Mouse (Mus musculus) heart, embryonic 16.5 days (tissue): ENCODE measurements at regions not wholly inside any gene's neighbourhood (a gene's known extent, or its start where the extent isn't known, plus 50 kb on each side); places are given as distances from the start of the nearest gene placed in this dataset.

Source experiments
- ATAC-seq: fragments of 200-750 bp; cut with Nextera tagmentation; replicated peaks from 2 replicates; pipeline ENCODE4 v1.8.0; 2017; ENCODE audit warnings: moderate number of reproducible peaks; ENCODE audit not compliant: insufficient read depth, low FRiP score; ENCODE audit errors: extremely low read depth
- H3K27ac ChIP-seq: fragments of 300-500 bp; sonication (generic); 2 replicates; pipeline ENCODE4 v1.5.1; 2014; ENCODE audit warnings: mild to moderate bottlenecking, low read length, control low read depth, moderate library complexity
- H3K27me3 ChIP-seq: fragments of 300-500 bp; sonication (generic); 2 replicates; pipeline ENCODE4 v1.6.1; 2014; ENCODE audit warnings: low read length, mixed read lengths; ENCODE audit not compliant: control insufficient read depth, insufficient read depth
- H3K36me3 ChIP-seq: fragments of 300-500 bp; sonication (generic); 2 replicates; pipeline ENCODE4 v1.6.1; 2014; ENCODE audit not compliant: control insufficient read depth, insufficient read depth
- H3K4me1 ChIP-seq: fragments of 300-500 bp; sonication (generic); 2 replicates; pipeline ENCODE4 v1.6.1; 2014; ENCODE audit warnings: low read length, mixed read lengths; ENCODE audit not compliant: control insufficient read depth, insufficient read depth
- H3K4me2 ChIP-seq: fragments of 300-500 bp; sonication (generic); 2 replicates; pipeline ENCODE4 v1.6.1; 2014; ENCODE audit warnings: low read depth, mild to moderate bottlenecking, control low read depth, low read length
- H3K4me3 ChIP-seq: fragments of 300-500 bp; sonication (generic); 2 replicates; pipeline ENCODE4 v1.5.1; 2014; ENCODE audit warnings: mild to moderate bottlenecking, control low read depth, low read length
- H3K9ac ChIP-seq: fragments of 300-500 bp; sonication (generic); 2 replicates; pipeline ENCODE4 v1.6.1; 2014; ENCODE audit warnings: low read length, control low read depth
- H3K9me3 ChIP-seq: fragments of 300-500 bp; sonication (generic); replicated peaks from 2 replicates; pipeline ENCODE4 v1.6.1; 2016; ENCODE audit warnings: low read length; ENCODE audit not compliant: control insufficient read depth
- WGBS: fragments of 180-500 bp; shearing (Covaris S2); extraction: QIAGEN DNeasy Blood & Tissue Kit; methylation state at CpG from one replicate; pipeline ENCODE4 v1.1.7; 2014; 5-methylcytosine and 5-hydroxymethylcytosine counted together

DNA sequence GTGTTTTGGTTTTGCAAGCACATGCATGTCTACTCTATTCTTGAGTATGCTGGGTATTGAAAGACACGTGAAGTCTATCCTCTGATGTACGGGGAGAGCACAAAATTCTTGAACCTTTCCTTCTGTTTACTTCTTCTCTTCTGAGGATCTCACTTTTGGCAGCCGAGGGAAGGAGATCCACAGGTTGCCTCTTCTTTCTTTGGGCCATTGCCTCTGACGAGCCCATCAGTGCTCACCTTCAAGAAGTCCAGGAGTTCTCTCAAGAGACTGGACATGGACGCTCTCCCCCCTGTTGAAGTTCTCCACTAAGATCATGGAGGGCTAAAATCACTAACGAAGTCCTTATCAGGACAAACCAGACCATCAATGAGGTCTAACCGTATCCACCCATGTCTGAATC, 318.8 kb downstream of the Cd83 start:
- WGBS = 91% methylated on average over 7 of the region's 7 CpGs
- 0 out of 2 replicates have a peak, but pooled peaks cover 2% of the 10 kb centered on the region for H3K4me1 ChIP-seq
- H3K4me3 ChIP-seq = no peak overlapping the region
- 0 out of 2 replicates have a peak, but pooled peaks cover 2% of the 10 kb centered on the region for H3K27me3 ChIP-seq
- H3K9me3 ChIP-seq = no peaks in the 10 kb centered on the region
- no peak for ATAC-seq
- H3K36me3 ChIP-seq = no peaks in the 10 kb centered on the region
- no peak overlapping the region for H3K27ac ChIP-seq
- H3K9ac ChIP-seq = no peak overlapping the region
- H3K4me2 ChIP-seq = no peak overlapping the region

- Histone ChIP-seq H3K4me3 (no peak overlapping the region), H3K4me1 (0 out of 2 replicates have a peak, but pooled peaks cover 2% of the 10 kb centered on the region), H3K4me2 (no peak overlapping the region), H3K9ac (no peak overlapping the region), H3K27ac (no peak overlapping the region), H3K36me3 (no peaks in the 10 kb centered on the region), H3K9me3 (no peaks in the 10 kb centered on the region), H3K27me3 (0 out of 2 replicates have a peak, but pooled peaks cover 2% of the 10 kb centered on the region)
- ATAC-seq = no peak
- WGBS = 60% methylated on average over 5 of the region's 5 CpGs
These were observed 320.6 kb downstream of the Cd83 start for GRCm38 (mm10) chr13:44105161-44105560.

DNA sequence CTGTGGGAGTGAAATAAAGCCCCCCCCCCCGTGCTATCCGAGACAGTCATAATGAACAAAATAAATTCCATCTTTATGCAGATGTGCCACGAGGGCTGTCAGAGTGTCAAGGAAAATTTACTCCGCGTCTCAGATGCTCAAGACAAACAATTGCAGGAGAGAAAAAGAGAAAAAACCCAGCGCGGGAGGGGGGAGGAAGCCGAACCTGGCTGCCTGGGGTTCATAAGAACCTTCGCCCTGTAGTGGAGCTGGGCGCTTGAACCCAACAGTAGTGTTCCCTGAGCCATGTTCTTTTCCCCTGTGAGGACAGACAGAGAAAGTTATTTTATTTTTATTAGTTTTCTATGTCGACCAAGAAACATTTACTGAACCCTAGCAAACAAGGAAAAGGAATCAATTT, 324.1 kb downstream of the Cd83 start:
- no peak overlapping the region for H3K27ac ChIP-seq
- no peak overlapping the region for H3K9ac ChIP-seq
- H3K36me3 ChIP-seq = no peaks in the 10 kb centered on the region
- no peaks in the 10 kb centered on the region for H3K9me3 ChIP-seq
- no peak overlapping the region for H3K4me3 ChIP-seq
- H3K4me2 ChIP-seq = no peak overlapping the region
- 83% methylated on average over 11 of the region's 11 CpGs for WGBS
- no peaks in the 10 kb centered on the region for H3K27me3 ChIP-seq
- ATAC-seq = no peak
- no peaks in the 10 kb centered on the region for H3K4me1 ChIP-seq

DNA sequence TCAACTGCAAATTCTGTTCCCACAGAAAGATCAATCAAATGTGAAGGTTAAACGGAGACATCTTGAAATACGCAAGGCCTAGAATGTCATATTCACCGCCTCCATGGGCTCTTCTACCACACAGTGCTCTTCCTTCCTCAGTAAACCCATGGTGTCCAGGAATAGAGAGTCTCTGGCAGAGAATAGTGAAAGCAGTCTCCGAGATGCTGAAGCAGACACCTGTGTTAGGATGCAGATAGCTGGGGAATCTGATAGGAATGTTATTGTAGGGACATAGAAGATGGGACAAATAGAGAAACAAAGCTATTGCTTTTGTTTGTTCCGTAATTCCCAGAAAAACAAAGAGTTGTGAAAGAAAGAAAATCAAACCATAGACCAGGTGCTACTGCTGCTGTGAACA, 328.5 kb downstream of the Cd83 start:
- H3K27me3 ChIP-seq = no peaks in the 10 kb centered on the region
- H3K4me1 ChIP-seq = no peaks in the 10 kb centered on the region
- no peak overlapping the region for H3K27ac ChIP-seq

DNA sequence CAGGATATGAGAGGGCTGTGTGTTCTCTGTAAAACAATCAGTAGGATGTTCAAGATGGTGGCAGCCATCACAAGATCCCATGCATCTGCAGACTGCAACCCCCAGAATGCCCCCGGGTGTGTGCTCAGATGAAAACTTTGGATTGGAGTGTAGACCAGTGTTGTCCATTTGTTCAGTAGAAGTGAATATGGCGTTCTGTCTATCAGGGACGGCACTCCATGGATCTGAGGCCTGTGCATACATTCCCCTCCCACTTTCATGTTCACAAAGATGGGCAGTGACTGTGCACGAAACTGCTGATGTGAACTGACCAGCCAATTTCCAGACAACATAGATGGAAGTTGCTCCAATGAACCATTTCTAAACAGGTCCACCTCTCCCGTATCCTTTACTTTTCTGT, 330.3 kb downstream of the Cd83 start:
- Histone ChIP-seq H3K4me3 (no peak overlapping the region), H3K9me3 (no peaks in the 10 kb centered on the region), H3K4me1 (no peaks in the 10 kb centered on the region), H3K27ac (no peak overlapping the region), H3K9ac (no peak overlapping the region), H3K4me2 (no peak overlapping the region), H3K27me3 (no peaks in the 10 kb centered on the region), H3K36me3 (no peaks in the 10 kb centered on the region)
- no peak for ATAC-seq
- WGBS = 91% methylated on average over 5 of the region's 5 CpGs

More for the DNA sequence above, 328.5 kb downstream of the Cd83 start:
- WGBS = 83% methylated on average over 5 of the region's 5 CpGs
- H3K4me3 ChIP-seq = no peak overlapping the region
- no peaks in the 10 kb centered on the region for H3K36me3 ChIP-seq
- no peak for ATAC-seq
- no peaks in the 10 kb centered on the region for H3K9me3 ChIP-seq
- no peak overlapping the region for H3K4me2 ChIP-seq
- no peak overlapping the region for H3K9ac ChIP-seq

- Histone ChIP-seq H3K9ac (no peak overlapping the region), H3K27ac (no peak overlapping the region), H3K4me2 (no peak overlapping the region), H3K4me1 (no peaks in the 10 kb centered on the region), H3K36me3 (no peaks in the 10 kb centered on the region), H3K4me3 (no peak overlapping the region), H3K9me3 (no peaks in the 10 kb centered on the region), H3K27me3 (no peaks in the 10 kb centered on the region)
- no peak for ATAC-seq
- WGBS = 79% methylated on average over 9 of the region's 9 CpGs
These were observed 333.3 kb downstream of the Cd83 start for GRCm38 (mm10) chr13:44117841-44118240.

DNA sequence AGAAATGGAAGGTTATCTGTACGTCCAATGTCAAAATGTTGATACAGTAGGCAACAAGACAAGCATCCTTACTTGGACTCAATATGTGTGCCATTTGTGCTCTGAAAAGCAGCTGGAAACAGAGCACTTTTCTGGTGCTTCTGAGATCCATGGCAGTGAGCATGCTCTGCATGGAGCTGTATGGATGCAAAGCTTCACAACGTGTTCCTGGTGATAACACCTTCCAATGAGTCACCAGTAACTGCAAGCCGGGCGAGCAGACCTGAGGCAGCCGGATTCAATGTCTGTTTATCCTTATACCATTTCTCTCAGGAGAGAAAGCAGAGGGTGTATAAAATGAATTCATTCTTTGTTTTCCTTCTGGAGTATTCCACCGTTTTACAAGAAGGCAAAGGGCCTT, 334.3 kb downstream of the Cd83 start:
- Histone ChIP-seq H3K9ac (no peak overlapping the region), H3K4me2 (no peak overlapping the region), H3K27ac (no peak overlapping the region), H3K4me3 (no peak overlapping the region), H3K27me3 (no peaks in the 10 kb centered on the region), H3K36me3 (no peaks in the 10 kb centered on the region), H3K9me3 (no peaks in the 10 kb centered on the region), H3K4me1 (no peaks in the 10 kb centered on the region)
- 74% methylated on average over 6 of the region's 6 CpGs for WGBS
- ATAC-seq = no peak

GRCm38 (mm10) chr13:44121241-44121671, 336.7 kb downstream of the Cd83 start:
- Histone ChIP-seq H3K4me1 (no peaks in the 10 kb centered on the region), H3K9ac (no peak overlapping the region), H3K4me3 (no peak overlapping the region), H3K27ac (no peak overlapping the region), H3K27me3 (no peaks in the 10 kb centered on the region), H3K9me3 (no peaks in the 10 kb centered on the region), H3K36me3 (no peaks in the 10 kb centered on the region), H3K4me2 (no peak overlapping the region)
- ATAC-seq = no peak
- WGBS = 63% methylated on average over 7 of the region's 8 CpGs

DNA sequence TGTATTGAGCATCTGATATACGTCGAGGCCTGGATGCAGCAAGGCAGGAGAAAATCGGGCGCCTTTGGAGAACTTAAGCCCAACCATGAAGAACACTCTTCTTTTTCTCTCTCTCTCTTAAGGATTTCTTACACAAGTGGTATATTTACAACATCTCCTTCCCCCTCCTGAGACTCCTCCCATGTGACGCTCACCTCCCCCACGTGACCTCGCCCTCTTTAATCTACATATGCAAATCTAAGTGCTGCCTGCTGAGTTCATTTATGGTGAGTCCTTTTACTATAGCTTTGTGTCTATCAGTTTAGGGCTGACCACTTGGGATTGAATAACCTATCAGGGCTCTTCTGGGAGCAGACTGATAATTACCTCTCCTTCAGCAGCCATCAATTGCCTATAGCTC, 337.4 kb downstream of the Cd83 start:
- no peak overlapping the region for H3K9ac ChIP-seq
- no peak overlapping the region for H3K4me3 ChIP-seq
- no peaks in the 10 kb centered on the region for H3K36me3 ChIP-seq
- H3K27me3 ChIP-seq = no peaks in the 10 kb centered on the region
- 74% methylated on average over 7 of the region's 7 CpGs for WGBS
- H3K4me1 ChIP-seq = no peaks in the 10 kb centered on the region
- no peaks in the 10 kb centered on the region for H3K9me3 ChIP-seq
- no peak overlapping the region for H3K27ac ChIP-seq
- H3K4me2 ChIP-seq = no peak overlapping the region
- no peak for ATAC-seq

DNA sequence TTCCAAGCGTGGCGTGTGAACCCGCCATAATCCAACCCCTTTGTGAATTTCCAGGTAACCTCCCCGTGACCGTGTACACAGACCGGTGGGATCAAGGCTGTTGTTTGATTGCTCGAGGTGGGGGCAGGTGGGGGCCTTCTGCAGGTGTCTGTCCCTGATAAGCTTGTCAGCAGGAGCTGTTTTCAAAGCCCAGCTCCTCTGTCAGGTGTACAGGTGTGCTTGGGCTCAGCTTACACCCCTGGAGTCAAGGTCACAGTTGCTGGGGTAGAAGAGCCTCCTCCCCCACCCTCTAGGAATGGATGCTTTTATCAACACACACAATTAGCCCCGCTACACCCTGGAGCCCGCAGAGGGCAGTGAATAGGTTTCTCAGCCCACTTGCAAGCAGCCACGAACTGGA, 341.6 kb downstream of the Cd83 start:
- WGBS = 34% methylated on average over 10 of the region's 10 CpGs
- H3K4me3 ChIP-seq = no peak overlapping the region
- H3K4me1 ChIP-seq = peaks cover 5% of the 10 kb centered on the region; the same call in 1 of the 2 replicates
- H3K36me3 ChIP-seq = no peaks in the 10 kb centered on the region
- ATAC-seq = no peak; the same call in 1 of the 2 replicates
- H3K9me3 ChIP-seq = no peaks in the 10 kb centered on the region
- no peak overlapping the region for H3K4me2 ChIP-seq
- H3K27ac ChIP-seq = no peak overlapping the region
- no peaks in the 10 kb centered on the region for H3K27me3 ChIP-seq
- H3K9ac ChIP-seq = no peak overlapping the region
